Mouse (Mus musculus) kidney, adult 18-20 months (tissue): ENCODE results near the gene Nt5c1a.

ENCODE experiments used
- DNase-seq: peaks from one replicate; pipeline ENCODE4 v3.0.0; 2021

The Nt5c1a gene

GRCm38 (mm10) chr4:123252214-123252613, 50.9 kb downstream of the Nt5c1a start:
- no peak for DNase-seq

GRCm38 (mm10) chr4:123254617-123255016, 53.3 kb downstream of the Nt5c1a start:
- DNase-seq, result no peak

- DNase-seq, result no peak
These were observed 58.9 kb downstream of the Nt5c1a start for GRCm38 (mm10) chr4:123260071-123260746.

GRCm38 (mm10) chr4:123261721-123262401, 60.6 kb downstream of the Nt5c1a start, which contains the start of gene Pabpc4:
Pabpc4 (plus strand) TSS chr4:123262351.
- no peak for DNase-seq
